Mouse (Mus musculus): ENCODE data around the gene Leng1. TPM values are rescaled to one million over a fixed set of nuclear protein-coding genes. Genes with fewer than 3 reads are reported as not detected.

Gene Leng1
- polyA plus RNA-seq, 1 experiment, result 9.5 TPM

DNA sequence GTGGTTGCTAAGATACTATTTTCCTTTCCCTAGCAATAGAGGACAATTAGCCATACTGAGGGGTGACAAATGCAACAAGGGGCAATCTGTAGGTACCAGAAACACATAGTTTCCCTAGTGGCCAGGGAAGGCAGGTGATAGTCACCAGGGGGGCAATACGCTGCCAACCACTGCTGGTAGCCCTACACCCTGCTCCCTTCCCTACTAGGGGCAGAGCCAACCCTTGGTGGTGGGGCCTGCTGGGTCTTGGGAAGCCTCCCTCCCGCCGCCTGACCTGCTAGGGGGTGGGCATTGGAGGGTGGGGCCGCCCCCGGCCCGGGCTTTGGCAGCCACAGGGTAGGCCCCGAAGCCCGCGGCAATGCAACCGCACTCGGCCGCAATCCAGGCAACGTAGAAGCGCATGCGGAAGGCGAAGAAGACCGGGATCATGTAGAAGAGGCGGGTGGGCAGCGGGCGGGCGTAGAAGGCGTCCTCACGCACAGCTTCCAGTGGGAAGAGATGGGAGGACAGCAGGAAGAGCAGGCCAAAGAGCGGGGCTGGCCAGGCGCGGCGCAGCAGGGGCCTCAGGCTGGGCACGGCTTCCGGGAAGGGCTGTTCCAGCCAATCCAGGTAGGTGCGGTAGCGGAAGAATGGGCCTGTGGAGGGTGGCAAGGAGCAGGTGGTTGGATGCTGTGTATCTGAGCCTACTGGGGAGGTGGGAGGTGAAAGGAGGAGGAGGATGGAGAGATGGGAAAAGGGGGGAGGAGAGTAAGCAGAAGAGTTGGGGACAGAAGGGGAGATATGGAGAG lies 20.0 kb upstream of the Leng1 start:
- H3K4me3 ChIP-seq, result no peak overlapping the region
- no peak overlapping the region for H3ac ChIP-seq (ENCODE audit: control insufficient read depth, insufficient read length)
- H3K27me3 ChIP-seq (ENCODE audit: control insufficient read depth, insufficient read depth, insufficient read length), result no peaks in the 10 kb centered on the region
- H3K36me3 ChIP-seq (ENCODE audit: control insufficient read depth, insufficient read depth), result no peaks in the 10 kb centered on the region
- no peak overlapping the region for H3K4me2 ChIP-seq (ENCODE audit: low read depth)
- no peak for TF ChIP-seq MAX (IDR thresholded peaks at IDR 0.05; ENCODE audit: low read depth)
- TF ChIP-seq SRF (IDR thresholded peaks at IDR 0.05; ENCODE audit: control insufficient read depth, insufficient read length, low read depth), result no peak
- TF ChIP-seq POLR2A (IDR thresholded peaks at IDR 0.05; ENCODE audit: insufficient read length, low read depth), result no peak
- no peak for TF ChIP-seq USF1 (IDR thresholded peaks at IDR 0.05; ENCODE audit: low read depth)
- TF ChIP-seq TCF12 (IDR thresholded peaks at IDR 0.05; ENCODE audit: insufficient read depth, poor library complexity, severe bottlenecking), result no peak
- no peak for TF ChIP-seq CEBPB (IDR thresholded peaks at IDR 0.05; ENCODE audit: insufficient read depth, poor library complexity, severe bottlenecking)
- TF ChIP-seq E2F4 (IDR thresholded peaks at IDR 0.05; ENCODE audit: insufficient read depth), result no peak
- no peak for TF ChIP-seq TCF3 (IDR thresholded peaks at IDR 0.05; ENCODE audit: insufficient read length, low read depth)
- no peaks in the 10 kb centered on the region for H3K79me2 ChIP-seq (ENCODE audit: control insufficient read depth, insufficient read depth)

DNA sequence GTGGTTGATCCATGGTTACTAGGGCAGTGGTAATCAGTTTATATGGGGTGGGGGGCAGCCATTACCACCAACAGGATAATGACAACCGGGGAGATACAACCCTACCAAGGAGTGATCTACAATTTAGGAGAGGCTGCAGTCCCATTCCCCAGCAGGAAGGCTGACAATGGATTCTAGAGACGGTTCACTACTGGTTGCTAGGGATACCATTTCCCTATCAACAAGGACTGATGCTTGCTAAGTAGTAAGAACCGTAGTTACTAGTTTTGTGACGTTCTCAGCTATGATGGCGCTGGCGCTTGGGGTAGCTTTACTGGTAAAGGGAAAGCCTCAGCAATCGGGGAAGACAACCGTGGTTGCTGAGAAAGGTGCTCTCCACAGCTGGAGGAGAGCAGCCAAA lies 19.1 kb upstream of the Leng1 start:
- Histone ChIP-seq H3K4me3 (no peak overlapping the region), H3K4me2 (ENCODE audit: low read depth) (no peak overlapping the region), H3K36me3 (ENCODE audit: control insufficient read depth, insufficient read depth) (no peaks in the 10 kb centered on the region), H3K79me2 (ENCODE audit: control insufficient read depth, insufficient read depth) (no peaks in the 10 kb centered on the region), H3ac (ENCODE audit: control insufficient read depth, insufficient read length) (no peak overlapping the region), H3K27me3 (ENCODE audit: control insufficient read depth, insufficient read depth, insufficient read length) (no peaks in the 10 kb centered on the region)
- TF ChIP-seq MYOD1 (IDR thresholded peaks at IDR 0.05; ENCODE audit: control insufficient read depth in 1 of 3, insufficient read length in 2 of 3, low read depth in 2 of 3), result no peak
- no peak for TF ChIP-seq USF1 (IDR thresholded peaks at IDR 0.05; ENCODE audit: low read depth)
- TF ChIP-seq REST (IDR thresholded peaks at IDR 0.05; ENCODE audit: insufficient read depth, insufficient read length), result no peak
- no peak for TF ChIP-seq POLR2AphosphoS2 (IDR thresholded peaks at IDR 0.05; ENCODE audit: insufficient read length, low read depth)
- TF ChIP-seq TCF12 (IDR thresholded peaks at IDR 0.05; ENCODE audit: insufficient read depth, poor library complexity, severe bottlenecking), result no peak
- no peak for TF ChIP-seq TCF3 (IDR thresholded peaks at IDR 0.05; ENCODE audit: insufficient read length, low read depth)
- no peak for TF ChIP-seq CEBPB (IDR thresholded peaks at IDR 0.05; ENCODE audit: insufficient read depth, poor library complexity, severe bottlenecking)
- no peak for TF ChIP-seq E2F4 (IDR thresholded peaks at IDR 0.05; ENCODE audit: insufficient read depth)
- no peak for TF ChIP-seq SRF (IDR thresholded peaks at IDR 0.05; ENCODE audit: control insufficient read depth, insufficient read length, low read depth)
- no peak for TF ChIP-seq MYOG (IDR thresholded peaks at IDR 0.05; ENCODE audit: control insufficient read depth in 1 of 3, insufficient read depth in 1 of 3, insufficient read length in 2 of 3, low read depth in 2 of 3)
- no peak for TF ChIP-seq POLR2A (IDR thresholded peaks at IDR 0.05; ENCODE audit: insufficient read length, low read depth)
- no peak for TF ChIP-seq MAX (IDR thresholded peaks at IDR 0.05; ENCODE audit: low read depth)

DNA sequence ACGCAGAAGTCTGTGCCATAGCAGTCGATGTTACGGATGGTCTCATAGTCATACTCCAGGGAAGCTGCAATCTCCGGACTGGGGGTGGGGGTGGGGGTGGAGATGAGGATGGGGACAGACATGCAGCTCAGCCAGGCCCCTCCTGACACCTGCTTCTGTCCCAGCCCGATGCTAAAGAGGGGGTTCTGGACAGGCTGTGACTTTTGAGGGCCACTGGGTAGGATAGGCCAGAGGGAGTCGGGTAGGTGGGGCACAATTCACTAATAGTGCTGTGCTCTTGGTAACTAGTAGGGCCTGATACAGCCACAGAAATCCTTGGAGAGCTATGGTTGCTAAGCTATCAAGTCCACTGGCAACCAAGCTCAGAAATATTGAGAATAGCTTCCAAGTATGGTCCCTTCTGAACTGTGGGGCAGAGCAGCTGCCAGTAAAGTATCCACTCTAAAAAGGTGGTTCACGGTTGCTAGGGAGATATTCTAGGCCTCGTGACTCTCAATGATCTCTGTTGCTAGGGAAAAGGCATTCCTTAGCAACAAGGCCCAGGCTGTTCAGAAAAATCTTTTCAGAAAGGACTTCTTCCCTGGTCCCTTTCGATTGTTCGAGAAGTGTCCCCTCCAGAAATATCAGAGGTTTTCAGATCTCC lies 18.4 kb upstream of the Leng1 start:
- H3K79me2 ChIP-seq (ENCODE audit: control insufficient read depth, insufficient read depth), result no peaks in the 10 kb centered on the region
- H3K36me3 ChIP-seq (ENCODE audit: control insufficient read depth, insufficient read depth), result no peaks in the 10 kb centered on the region
- H3K27me3 ChIP-seq (ENCODE audit: control insufficient read depth, insufficient read depth, insufficient read length), result no peaks in the 10 kb centered on the region
- TF ChIP-seq POLR2AphosphoS2 (IDR thresholded peaks at IDR 0.05; ENCODE audit: insufficient read length, low read depth) (no peak), E2F4 (IDR thresholded peaks at IDR 0.05; ENCODE audit: insufficient read depth) (no peak), MAX (IDR thresholded peaks at IDR 0.05; ENCODE audit: low read depth) (no peak), REST (IDR thresholded peaks at IDR 0.05; ENCODE audit: insufficient read depth, insufficient read length) (no peak), TCF12 (IDR thresholded peaks at IDR 0.05; ENCODE audit: insufficient read depth, poor library complexity, severe bottlenecking) (no peak), POLR2A (IDR thresholded peaks at IDR 0.05; ENCODE audit: insufficient read length, low read depth) (no peak), TCF3 (IDR thresholded peaks at IDR 0.05; ENCODE audit: insufficient read length, low read depth) (no peak), MYOD1 (IDR thresholded peaks at IDR 0.05; ENCODE audit: control insufficient read depth in 1 of 3, insufficient read length in 2 of 3, low read depth in 2 of 3) (no peak), MYOG (IDR thresholded peaks at IDR 0.05; ENCODE audit: control insufficient read depth in 1 of 3, insufficient read depth in 1 of 3, insufficient read length in 2 of 3, low read depth in 2 of 3) (no peak), CEBPB (IDR thresholded peaks at IDR 0.05; ENCODE audit: insufficient read depth, poor library complexity, severe bottlenecking) (no peak), SRF (IDR thresholded peaks at IDR 0.05; ENCODE audit: control insufficient read depth, insufficient read length, low read depth) (no peak), USF1 (IDR thresholded peaks at IDR 0.05; ENCODE audit: low read depth) (no peak)
- H3K4me3 ChIP-seq, result no peak overlapping the region
- no peak overlapping the region for H3K4me2 ChIP-seq (ENCODE audit: low read depth)
- no peak overlapping the region for H3ac ChIP-seq (ENCODE audit: control insufficient read depth, insufficient read length)

DNA sequence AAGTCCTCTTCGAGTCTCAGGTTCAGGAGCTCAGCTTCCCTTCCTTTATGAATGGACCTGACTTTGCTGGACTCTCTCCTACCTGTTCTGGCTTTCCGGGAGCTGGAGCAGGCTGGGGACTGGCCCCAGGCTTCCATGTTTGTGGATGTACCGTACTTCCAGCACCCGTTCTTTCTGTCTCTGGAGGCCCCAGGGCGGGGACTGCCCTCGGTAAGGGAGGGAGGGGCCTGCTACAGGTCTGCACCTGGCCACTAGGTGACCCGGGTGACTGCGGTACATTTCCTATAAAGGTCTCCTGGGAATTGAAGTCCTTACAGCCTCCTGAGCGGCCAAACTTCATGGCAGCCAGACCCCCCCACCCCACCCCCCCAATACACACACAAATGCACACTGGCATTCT lies 11.7 kb upstream of the Leng1 start, which contains the start of gene Tmc4:
Tmc4 (minus strand) TSS at position 212 of the 400 bp plus-strand sequence.
- Histone ChIP-seq H3K36me3 (ENCODE audit: control insufficient read depth, insufficient read depth) (no peaks in the 10 kb centered on the region), H3K4me2 (ENCODE audit: low read depth) (no peak within 1 kb of the TSS), H3ac (ENCODE audit: control insufficient read depth, insufficient read length) (no peak within 1 kb of the TSS), H3K4me3 (no peak within 1 kb of the TSS), H3K79me2 (ENCODE audit: control insufficient read depth, insufficient read depth) (no peaks in the 10 kb centered on the region), H3K27me3 (ENCODE audit: control insufficient read depth, insufficient read depth, insufficient read length) (no peaks in the 10 kb centered on the region)
- no peak for TF ChIP-seq TCF12 (IDR thresholded peaks at IDR 0.05; ENCODE audit: insufficient read depth, poor library complexity, severe bottlenecking)
- no peak for TF ChIP-seq MAX (IDR thresholded peaks at IDR 0.05; ENCODE audit: low read depth)
- TF ChIP-seq MYOD1 (IDR thresholded peaks at IDR 0.05; ENCODE audit: control insufficient read depth in 1 of 3, insufficient read length in 2 of 3, low read depth in 2 of 3), result no peak
- no peak for TF ChIP-seq MYOG (IDR thresholded peaks at IDR 0.05; ENCODE audit: control insufficient read depth in 1 of 3, insufficient read depth in 1 of 3, insufficient read length in 2 of 3, low read depth in 2 of 3)
